Mouse (Mus musculus) midbrain, embryonic 12.5 days (tissue): ENCODE measurements around the gene 1700084M14Rik. TPM values are rescaled to one million over a fixed set of nuclear protein-coding genes. Genes with fewer than 3 reads are reported as not detected.
"Not testable (repeated sequence)": the region's sequence is repeated elsewhere in the genome, so short reads cannot be mapped to it uniquely, and the experiment has no call there.

ENCODE experiments used
- ATAC-seq: fragments of 200-750 bp; cut with Nextera tagmentation; 2 replicates; pipeline ENCODE4 v1.8.0; 2017; ENCODE audit warnings: low read depth, moderate TSS enrichment, moderate library complexity; ENCODE audit not compliant: low FRiP score
- H3K27ac ChIP-seq: fragments of 300-500 bp; sonication (generic); replicated peaks from 2 replicates; pipeline ENCODE4 v1.5.1; 2016; ENCODE audit warnings: mild to moderate bottlenecking
- H3K27me3 ChIP-seq: fragments of 300-500 bp; sonication (generic); 2 replicates; pipeline ENCODE4 v1.6.1; 2016; ENCODE audit warnings: mild to moderate bottlenecking
- H3K36me3 ChIP-seq: fragments of 300-500 bp; sonication (generic); 2 replicates; pipeline ENCODE4 v1.6.1; 2016
- H3K4me1 ChIP-seq: fragments of 300-500 bp; sonication (generic); 2 replicates; pipeline ENCODE4 v1.6.1; 2016
- H3K4me2 ChIP-seq: fragments of 300-500 bp; sonication (generic); replicated peaks from 2 replicates; pipeline ENCODE4 v1.6.1; 2016; ENCODE audit warnings: mild to moderate bottlenecking, moderate library complexity
- H3K4me3 ChIP-seq: fragments of 300-500 bp; sonication (generic); 2 replicates; pipeline ENCODE4 v1.5.1; 2016; ENCODE audit warnings: mild to moderate bottlenecking
- H3K9ac ChIP-seq: fragments of 300-500 bp; sonication (generic); replicated peaks from 2 replicates; pipeline ENCODE4 v1.6.1; 2016; ENCODE audit warnings: mild to moderate bottlenecking, moderate library complexity
- H3K9me3 ChIP-seq: fragments of 300-500 bp; sonication (generic); 2 replicates; pipeline ENCODE4 v1.6.1; 2016; ENCODE audit warnings: mild to moderate bottlenecking
- WGBS: fragments of 180-500 bp; shearing (Covaris S2); methylation state at CpG from one replicate; pipeline ENCODE4 v1.1.7; 2016; 5-methylcytosine and 5-hydroxymethylcytosine counted together
- polyA plus RNA-seq: library from polyadenylated mRNA; unstranded; fragments of >200 nt; fragmentation: Nextera tagmentation; extraction: Ambion mirVana; gene quantifications from 2 replicates; pipeline ENCODE4 v1.2.1, GENCODE M21; 2016

1700084M14Rik gene
- polyA plus RNA-seq = not detected in 2 replicates

GRCm38 (mm10) chrX:91575811-91576210 is at the start of gene 1700084M14Rik:
1700084M14Rik (minus strand) TSS chrX:91575911.
- not testable (repeated sequence) for H3K27ac ChIP-seq, H3K4me2 ChIP-seq, H3K4me1 ChIP-seq, H3K9me3 ChIP-seq, H3K9ac ChIP-seq, H3K27me3 ChIP-seq, H3K36me3 ChIP-seq, H3K4me3 ChIP-seq, ATAC-seq
- 84% methylated on average over 3 of the region's 3 CpGs for WGBS

Other genes starting within 250 kb of the 1700084M14Rik start
- not detected in 2 replicates for gene Mageb2, start 244.2 kb downstream of the 1700084M14Rik start, polyA plus RNA-seq
- gene Gm5072, start 183.4 kb downstream of the 1700084M14Rik start, polyA plus RNA-seq = not detected in 2 replicates
- gene Gm8914, start 95.8 kb downstream of the 1700084M14Rik start, polyA plus RNA-seq = not detected in 2 replicates
- not detected in 2 replicates for gene Gm14781, start 56.3 kb upstream of the 1700084M14Rik start, polyA plus RNA-seq
- not detected in 2 replicates for gene Mageb5, start 207.1 kb upstream of the 1700084M14Rik start, polyA plus RNA-seq